Mouse (Mus musculus) embryonic stem cell, embryonic (primary cell): ENCODE measurements at regions not wholly inside any gene's neighbourhood (a gene's known extent, or its start where the extent isn't known, plus 50 kb on each side); places are given as distances from the start of the nearest gene placed in this dataset.

ENCODE experiments used
- CTCF ChIA-PET, 4 experiments: fragments of 300-600 bp in 2 of 4; fragments of 350-600 bp in 2 of 4; sonication (Branson Sonifier 250); formaldehyde crosslinking; loops; one replicate each; lab custom pipeline; 2022; ENCODE audit warnings: inconsistent platforms in 2 of 4; lab: Charles Lee
- POLR2A ChIA-PET, 4 experiments: fragments of 300-600 bp in 2 of 4; fragments of 350-600 bp in 2 of 4; sonication (Branson Sonifier 250); formaldehyde crosslinking; loops; one replicate each; lab custom pipeline; 2022; ENCODE audit warnings: antibody characterized with exemption in 4 of 4, inconsistent platforms in 1 of 4; lab: Charles Lee

GRCm38 (mm10) chr19:49741239-49741638 is 937.2 kb downstream of the Sorcs1 start:
- ChIA-PET CTCF (no interaction called here), POLR2A (no interaction called here)

DNA sequence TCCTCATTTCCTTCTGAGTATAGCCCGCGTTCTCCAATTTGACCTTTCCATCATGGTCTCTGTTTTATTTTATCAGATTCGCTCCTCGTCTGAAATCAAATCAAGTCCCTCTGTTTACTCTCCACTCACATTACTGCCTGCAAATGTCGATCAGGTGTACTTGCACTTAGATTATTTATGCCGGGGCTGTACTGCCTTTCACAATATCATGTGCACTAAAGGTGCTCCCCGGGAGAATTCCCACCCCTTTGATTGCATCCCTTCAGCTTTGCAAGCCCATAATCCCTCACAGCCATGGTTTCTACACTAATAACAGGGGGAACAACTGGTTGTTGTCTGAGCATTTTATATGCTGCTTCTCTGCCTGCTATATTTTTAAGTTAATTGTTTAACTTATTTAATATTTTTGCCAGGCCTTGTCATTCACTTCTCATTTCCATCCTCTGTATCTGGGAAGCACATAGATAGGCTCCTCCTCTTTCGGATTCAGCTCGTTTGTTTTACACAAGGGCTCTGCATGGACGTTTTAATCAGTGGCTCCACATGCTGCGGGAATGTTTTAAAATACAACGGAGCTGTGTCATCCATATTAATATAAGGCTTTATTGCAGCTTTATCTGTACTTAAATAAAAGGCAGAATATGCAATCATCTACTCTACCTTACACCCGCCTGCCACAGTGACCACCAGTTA is 938.8 kb downstream of the Sorcs1 start:
- ChIA-PET POLR2A (no interaction called here), CTCF (no interaction called here)

GRCm38 (mm10) chr19:49697659-49698058 is 980.8 kb downstream of the Sorcs1 start:
- ChIA-PET CTCF (interaction anchor here in 1 of 4 experiments (0.6 kb wide), 1 partner anchor 309 kb away, joined by 3 read pairs; no protein-coding TSS in a partner anchor), POLR2A (no interaction called here)

DNA sequence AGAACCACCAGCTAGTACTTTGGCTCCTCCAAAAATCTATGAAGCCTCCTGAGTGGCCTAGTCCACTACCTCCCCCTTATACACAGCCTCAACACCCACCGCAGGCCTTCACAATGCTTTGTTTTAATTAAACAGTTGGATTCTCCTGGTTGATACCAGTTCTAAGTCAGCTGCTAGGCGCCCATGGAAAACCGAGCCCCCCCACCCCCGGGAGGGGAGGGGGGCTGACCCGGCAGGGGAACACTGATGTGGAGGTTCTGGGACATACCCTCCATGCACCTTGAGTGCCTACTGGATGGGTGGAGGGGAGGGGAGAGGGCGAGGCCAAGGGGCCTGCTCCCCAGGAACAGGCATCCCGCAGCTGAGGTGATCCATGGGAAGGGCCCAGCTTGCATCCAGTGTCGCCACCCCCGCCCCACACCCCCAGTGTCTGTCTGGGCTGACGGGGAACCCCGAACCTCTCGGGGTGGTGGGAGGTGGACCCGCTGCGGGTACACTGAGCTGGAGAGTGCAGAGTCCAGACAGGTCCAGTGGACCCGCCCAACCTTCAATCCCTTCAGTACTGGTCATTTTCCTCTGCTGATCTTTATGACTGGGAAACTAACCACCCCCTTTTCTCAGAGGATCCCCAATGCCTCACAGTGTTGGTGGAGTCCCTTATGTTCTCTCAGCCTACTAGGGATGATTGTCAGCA is 992.7 kb downstream of the Sorcs1 start:
- CTCF ChIA-PET: no interaction called here
- POLR2A ChIA-PET: interaction anchor here in 1 of 4 experiments (0.5 kb wide), 1 partner anchor 18 kb away, joined by 3 read pairs; no protein-coding TSS in a partner anchor

GRCm38 (mm10) chr19:49681204-49681603 is 997.2 kb downstream of the Sorcs1 start:
- ChIA-PET POLR2A (no interaction called here), CTCF (no interaction called here)

DNA sequence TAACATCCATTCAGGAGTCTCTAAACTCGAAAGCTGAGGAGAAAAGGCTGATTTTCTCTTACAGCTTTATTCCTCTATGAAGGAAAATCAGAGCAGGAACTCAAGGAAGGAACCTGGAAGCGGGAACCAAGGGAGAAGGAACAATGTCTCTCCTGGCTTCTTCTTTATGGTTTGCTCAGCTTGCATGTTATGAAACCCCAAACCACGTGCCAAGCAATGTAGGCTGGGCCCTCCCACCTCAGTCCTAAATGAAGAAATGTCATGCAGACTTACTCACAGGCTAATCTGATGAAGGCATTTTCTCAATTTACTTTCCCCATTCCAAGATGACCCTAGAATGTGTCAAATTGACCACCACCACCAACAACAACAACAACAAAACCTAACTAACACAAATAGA is 998.4 kb downstream of the Sorcs1 start:
- ChIA-PET POLR2A (no interaction called here), CTCF (interaction anchor here in 1 of 4 experiments (0.6 kb wide), 1 partner anchor 1339 kb away, joined by 6 read pairs; no protein-coding TSS in a partner anchor)

GRCm38 (mm10) chr19:49675931-49676330 is 1002.5 kb downstream of the Sorcs1 start:
- ChIA-PET POLR2A (interaction anchor here in 1 of 4 experiments (0.7 kb wide), 1 partner anchor 212 kb away, joined by 5 read pairs; no protein-coding TSS in a partner anchor), CTCF (no interaction called here)

GRCm38 (mm10) chr19:49629963-49630362 is 1048.5 kb downstream of the Sorcs1 start:
- ChIA-PET CTCF (no interaction called here), POLR2A (no interaction called here)

GRCm38 (mm10) chr19:49619920-49620319 is 1058.5 kb downstream of the Sorcs1 start:
- ChIA-PET POLR2A (no interaction called here), CTCF (no interaction called here)

- CTCF ChIA-PET: no interaction called here
- POLR2A ChIA-PET: no interaction called here
These were observed 1063.4 kb downstream of the Sorcs1 start for GRCm38 (mm10) chr19:49615071-49615470.
